Mouse (Mus musculus) lung, postnatal 0 days (tissue): ENCODE results near the gene Wnt4. TPM values are rescaled to one million over a fixed set of nuclear protein-coding genes. Genes with fewer than 3 reads are reported as not detected.

Source experiments
- ATAC-seq: fragments of 200-750 bp; cut with Nextera tagmentation; 2 replicates; pipeline ENCODE4 v1.8.0; 2017; ENCODE audit warnings: moderate library complexity
- DNase-seq: peaks from one replicate; pipeline ENCODE4 v3.0.0-alpha.2; 2016; ENCODE audit warnings: low spot score
- H3K27ac ChIP-seq: fragments of 300-500 bp; sonication (generic); 2 replicates; pipeline ENCODE4 v1.5.1; 2014; ENCODE audit warnings: antibody characterized with exemption, mild to moderate bottlenecking, low read length, mixed read lengths
- H3K27me3 ChIP-seq: fragments of 300-500 bp; sonication (generic); replicated peaks from 2 replicates; pipeline ENCODE4 v1.6.1; 2014; ENCODE audit warnings: low read length, mixed read lengths; ENCODE audit not compliant: insufficient read depth
- H3K36me3 ChIP-seq: fragments of 300-500 bp; sonication (generic); 2 replicates; pipeline ENCODE4 v1.6.1; 2014; ENCODE audit warnings: low read length, mixed read lengths; ENCODE audit not compliant: insufficient read depth
- H3K4me1 ChIP-seq: fragments of 300-500 bp; sonication (generic); 2 replicates; pipeline ENCODE4 v1.6.1; 2014; ENCODE audit warnings: antibody characterized with exemption, low read depth, low read length, mixed read lengths; ENCODE audit not compliant: insufficient read depth
- H3K4me2 ChIP-seq: fragments of 300-500 bp; sonication (generic); replicated peaks from 2 replicates; pipeline ENCODE4 v1.6.1; 2014; ENCODE audit warnings: low read depth, mild to moderate bottlenecking, low read length, moderate library complexity, mixed read lengths
- H3K4me3 ChIP-seq: fragments of 300-500 bp; sonication (generic); 2 replicates; pipeline ENCODE4 v1.5.1; 2014; ENCODE audit warnings: low read depth, low read length
- H3K9ac ChIP-seq: fragments of 300-500 bp; sonication (generic); replicated peaks from 2 replicates; pipeline ENCODE4 v1.6.1; 2014; ENCODE audit warnings: low read depth, mild to moderate bottlenecking
- H3K9me3 ChIP-seq: fragments of 300-500 bp; sonication (generic); 2 replicates; pipeline ENCODE4 v1.6.1; 2016; ENCODE audit warnings: low read length, mixed read lengths
- CTCF ChIP-seq: IDR thresholded peaks from 2 replicates; pipeline ENCODE4 v1.5.1; 2016; ENCODE audit warnings: antibody characterized with exemption, mild to moderate bottlenecking
- EP300 ChIP-seq: IDR thresholded peaks from 2 replicates; pipeline ENCODE4 v1.6.1; 2016; ENCODE audit warnings: antibody characterized with exemption, mild to moderate bottlenecking, control low read depth
- WGBS: fragments of 180-500 bp; shearing (Covaris S2); extraction: QIAGEN DNeasy Blood & Tissue Kit; methylation state at CpG from one replicate; pipeline ENCODE4 v1.1.7; 2014; 5-methylcytosine and 5-hydroxymethylcytosine counted together
- polyA plus RNA-seq: library from polyadenylated mRNA; unstranded; fragments of >200 nt; fragmentation: Nextera tagmentation; extraction: Ambion mirVana; gene quantifications from 2 replicates; pipeline ENCODE4 v1.2.1, GENCODE M21; 2015

Wnt4 gene
- polyA plus RNA-seq, 1 experiment from 2014 or later, result 2.1 TPM

- no peak overlapping the region for H3K27ac ChIP-seq
- H3K4me1 ChIP-seq, result no peaks in the 10 kb centered on the region
- no peak overlapping the region for H3K9ac ChIP-seq
- DNase-seq (no peak), ATAC-seq (no peak)
- no peaks in the 10 kb centered on the region for H3K36me3 ChIP-seq
- H3K4me3 ChIP-seq, result no peak overlapping the region
- TF ChIP-seq CTCF, result no peak
- TF ChIP-seq EP300, result no peak
- H3K27me3 ChIP-seq, result no peaks in the 10 kb centered on the region
- H3K4me2 ChIP-seq, result no peak overlapping the region
- H3K9me3 ChIP-seq, result no peaks in the 10 kb centered on the region
- 82% methylated on average over 7 of the region's 7 CpGs for whole genome bisulfite sequencing
These were observed 15.3 kb downstream of the Wnt4 start for GRCm38 (mm10) chr4:137292625-137293024.

DNA sequence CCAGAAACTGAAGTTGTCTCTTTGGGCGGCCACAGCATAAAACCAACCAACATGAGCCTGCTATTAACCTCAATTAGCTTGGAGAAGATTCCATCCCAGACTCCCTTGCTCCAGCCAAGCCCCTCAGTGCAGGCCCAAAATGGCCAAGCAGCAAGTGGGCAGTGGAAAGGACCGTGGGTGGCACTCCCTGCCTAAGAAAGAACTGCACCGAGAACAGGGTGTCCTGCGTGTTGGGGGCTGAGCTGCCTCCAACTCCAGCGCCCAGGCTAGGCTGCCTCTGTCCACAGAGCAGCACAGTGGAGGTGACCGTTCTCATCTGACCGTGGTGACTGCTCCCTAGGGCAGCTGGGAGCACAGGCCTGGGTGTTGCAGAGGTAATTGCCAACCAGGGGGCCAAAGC, 16.7 kb downstream of the Wnt4 start:
- no peaks in the 10 kb centered on the region for H3K36me3 ChIP-seq
- WGBS, result 66% methylated on average over 7 of the region's 7 CpGs
- TF ChIP-seq EP300, result no peak
- no peak for TF ChIP-seq CTCF

DNA sequence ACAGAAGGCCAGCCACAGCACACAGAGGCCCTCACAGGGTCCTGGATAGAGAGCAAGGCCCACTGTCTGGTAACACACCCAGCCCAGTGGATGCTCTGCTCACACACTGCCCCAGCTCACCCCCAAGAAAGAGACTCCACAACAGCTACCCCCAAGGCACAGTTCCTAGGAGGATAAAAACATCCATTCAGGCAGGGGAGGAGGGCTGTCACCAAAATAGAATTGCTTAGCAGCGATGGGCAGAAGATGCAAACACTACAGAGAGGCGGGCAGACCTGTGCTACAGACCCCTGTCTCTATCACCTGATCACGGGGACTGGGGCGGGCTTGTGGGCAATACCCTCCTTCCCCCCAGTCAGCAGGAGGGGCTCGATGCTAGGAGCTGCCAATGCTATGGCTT, 17.2 kb downstream of the Wnt4 start:
- H3K36me3 ChIP-seq, result no peaks in the 10 kb centered on the region

More for the DNA sequence above, 16.7 kb downstream of the Wnt4 start:
- Histone ChIP-seq H3K4me3 (no peak overlapping the region), H3K9me3 (no peaks in the 10 kb centered on the region), H3K9ac (no peak overlapping the region), H3K4me1 (no peaks in the 10 kb centered on the region), H3K27ac (no peak overlapping the region), H3K27me3 (no peaks in the 10 kb centered on the region), H3K4me2 (no peak overlapping the region)
- no peak for ATAC-seq
- no peak for DNase-seq

DNA sequence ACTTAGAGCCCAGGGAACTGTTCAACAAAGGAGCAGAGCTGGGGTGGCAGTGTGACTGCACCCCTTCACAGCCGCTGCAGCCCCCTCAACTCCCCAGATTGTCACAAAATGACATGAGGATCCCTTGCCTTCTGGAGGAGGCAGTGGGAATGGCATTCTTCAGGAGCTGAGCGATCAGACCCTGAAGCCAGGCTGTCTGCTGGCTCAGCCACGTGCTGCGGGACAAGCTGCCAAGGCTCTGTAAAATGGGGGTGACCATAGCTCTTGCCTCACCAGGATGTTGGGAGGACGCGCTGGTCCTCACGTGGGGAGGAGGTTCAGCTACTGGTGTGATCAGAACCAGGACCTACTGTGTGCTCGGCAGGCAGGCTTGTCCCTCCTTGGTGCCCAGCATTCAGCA, 17.7 kb downstream of the Wnt4 start:
- WGBS, result 80% methylated on average over 8 of the region's 8 CpGs
- no peak for TF ChIP-seq EP300
- no peak for TF ChIP-seq CTCF

More for the DNA sequence above, 17.2 kb downstream of the Wnt4 start:
- no peaks in the 10 kb centered on the region for H3K4me1 ChIP-seq
- no peak overlapping the region for H3K27ac ChIP-seq
- H3K4me3 ChIP-seq, result no peak overlapping the region
- no peak overlapping the region for H3K9ac ChIP-seq
- H3K27me3 ChIP-seq, result no peaks in the 10 kb centered on the region
- no peak overlapping the region for H3K4me2 ChIP-seq
- H3K9me3 ChIP-seq, result no peaks in the 10 kb centered on the region
- 85% methylated on average over 5 of the region's 5 CpGs for WGBS
- TF ChIP-seq CTCF (no peak), EP300 (no peak)
- DNase-seq, result no peak
- no peak for ATAC-seq

DNA sequence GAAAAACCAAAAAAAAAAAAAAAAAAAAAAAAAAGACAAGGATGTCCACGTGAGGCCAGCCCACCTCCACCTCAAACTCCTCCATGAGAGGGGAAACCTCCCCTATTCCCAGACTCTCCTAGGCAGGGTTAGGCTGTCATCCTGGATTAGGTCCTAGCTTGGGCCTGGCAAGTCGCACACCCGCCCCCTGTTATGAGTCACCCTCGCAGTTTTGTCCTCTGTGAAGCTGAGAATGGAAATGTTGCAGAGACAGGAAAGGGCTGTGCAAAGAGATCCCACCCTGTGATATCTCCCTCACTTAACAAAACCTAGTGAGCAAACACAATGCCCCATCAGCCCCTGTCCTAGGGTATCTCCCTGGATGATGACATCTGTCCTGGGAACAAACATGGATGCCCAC, 20.3 kb downstream of the Wnt4 start:
- TF ChIP-seq CTCF, result no peak
- TF ChIP-seq EP300, result no peak
- Histone ChIP-seq H3K4me1 (no peaks in the 10 kb centered on the region), H3K9ac (no peak overlapping the region), H3K27me3 (no peaks in the 10 kb centered on the region), H3K9me3 (no peaks in the 10 kb centered on the region), H3K4me3 (no peak overlapping the region), H3K36me3 (no peaks in the 10 kb centered on the region), H3K4me2 (no peak overlapping the region), H3K27ac (no peak overlapping the region)
- WGBS, result 75% methylated on average over 4 of the region's 4 CpGs
- DNase-seq, result no peak
- ATAC-seq, result no peak

More for the DNA sequence above, 17.7 kb downstream of the Wnt4 start:
- Histone ChIP-seq H3K9me3 (no peaks in the 10 kb centered on the region), H3K4me3 (no peak overlapping the region), H3K27me3 (no peaks in the 10 kb centered on the region), H3K4me1 (no peaks in the 10 kb centered on the region), H3K27ac (no peak overlapping the region), H3K9ac (no peak overlapping the region), H3K36me3 (no peaks in the 10 kb centered on the region), H3K4me2 (no peak overlapping the region)
- ATAC-seq, result no peak
- DNase-seq, result no peak

DNA sequence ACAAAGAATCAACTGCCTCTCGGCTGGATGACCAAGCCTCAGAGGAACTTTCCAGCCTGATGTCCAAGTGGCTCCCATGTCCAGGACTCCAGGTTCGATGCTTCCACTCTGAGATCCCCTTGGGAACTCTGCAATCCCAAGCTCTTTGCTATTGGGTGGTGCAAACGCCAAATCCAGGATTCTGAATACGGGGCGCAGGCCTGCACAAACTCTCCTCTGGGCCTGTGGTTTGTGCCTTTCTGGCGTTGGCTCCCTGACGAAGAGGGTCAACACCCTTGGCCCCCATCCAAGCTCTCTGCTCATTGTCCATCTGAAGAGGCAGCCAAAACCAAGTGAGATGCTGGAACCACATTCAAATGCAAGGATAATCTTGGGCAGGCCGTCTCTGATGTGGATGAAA, 21.1 kb downstream of the Wnt4 start:
- no peaks in the 10 kb centered on the region for H3K36me3 ChIP-seq
- WGBS, result 74% methylated on average over 8 of the region's 8 CpGs
- H3K27ac ChIP-seq, result no peak overlapping the region
- TF ChIP-seq CTCF (no peak), EP300 (no peak)
- DNase-seq, result no peak
- no peaks in the 10 kb centered on the region for H3K27me3 ChIP-seq
- H3K4me2 ChIP-seq, result no peak overlapping the region
- H3K4me3 ChIP-seq, result no peak overlapping the region
- ATAC-seq, result no peak
- H3K9me3 ChIP-seq, result no peaks in the 10 kb centered on the region
- H3K4me1 ChIP-seq, result no peaks in the 10 kb centered on the region
- H3K9ac ChIP-seq, result no peak overlapping the region

DNA sequence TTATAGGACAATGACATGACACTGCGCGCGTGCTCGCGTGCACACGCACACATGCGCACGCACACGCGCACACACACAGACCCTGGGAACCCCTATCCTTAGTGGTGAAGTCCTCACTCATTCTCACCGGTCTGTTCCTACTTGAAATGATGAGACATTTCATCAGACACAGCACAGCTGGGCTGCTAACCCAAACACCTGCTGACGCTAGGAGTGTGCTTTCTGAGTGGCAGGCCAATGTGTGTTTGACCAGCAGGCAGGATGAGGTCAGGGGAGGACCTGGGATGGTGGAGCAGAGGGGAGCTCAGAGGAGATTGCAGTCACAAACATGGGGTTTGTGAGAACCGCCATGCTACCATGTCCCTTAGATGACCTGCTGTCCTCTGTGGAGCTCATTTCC, 22.9 kb downstream of the Wnt4 start:
- H3K27ac ChIP-seq, result no peak overlapping the region
- ATAC-seq (no peak), DNase-seq (no peak)
- WGBS, result 86% methylated on average over 13 of the region's 13 CpGs
- no peaks in the 10 kb centered on the region for H3K4me1 ChIP-seq
- no peak overlapping the region for H3K4me2 ChIP-seq
- no peak overlapping the region for H3K4me3 ChIP-seq
- H3K9me3 ChIP-seq, result no peaks in the 10 kb centered on the region
- H3K36me3 ChIP-seq, result no peaks in the 10 kb centered on the region
- H3K27me3 ChIP-seq, result no peaks in the 10 kb centered on the region
- H3K9ac ChIP-seq, result no peak overlapping the region
- TF ChIP-seq EP300, result no peak
- TF ChIP-seq CTCF, result no peak
